Mouse (Mus musculus): ENCODE measurements around the gene H2-Eb2.

DNA sequence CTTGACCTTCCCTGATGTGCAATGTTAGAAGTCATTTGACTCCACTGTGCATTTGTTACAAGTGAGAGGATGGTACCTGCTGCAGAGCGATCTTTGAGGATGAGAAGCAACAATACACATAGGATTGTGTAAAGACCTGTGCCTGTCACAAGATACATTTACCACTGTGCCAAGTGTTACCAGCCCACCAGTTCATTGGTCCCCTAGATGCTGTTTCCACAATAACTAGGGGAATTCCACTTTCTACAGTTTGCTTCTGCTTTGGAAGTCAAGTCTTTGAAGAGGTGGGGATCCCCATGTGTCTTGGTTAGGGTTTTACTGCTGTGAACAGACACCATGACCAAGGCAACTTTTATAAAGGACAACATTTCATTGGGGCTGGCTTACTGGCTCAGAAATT is 5.7 kb downstream of the H2-Eb2 start:
- TF ChIP-seq CTCF (IDR thresholded peaks at IDR 0.05; ENCODE audit: insufficient read depth, low read depth, low read length) (no peak), POLR2A (IDR thresholded peaks at IDR 0.05; ENCODE audit: insufficient read depth, low read depth, low read length) (no peak)

Data from olfactory bulb, adult 2 months (tissue).